Mouse (Mus musculus) heart, embryonic 14.5 days (tissue): ENCODE results near the gene Trpm3. TPM values are rescaled to one million over a fixed set of nuclear protein-coding genes. Genes with fewer than 3 reads are reported as not detected.

Source experiments
- ATAC-seq: fragments of 200-750 bp; cut with Nextera tagmentation; 2 replicates; pipeline ENCODE4 v1.8.0; 2017; ENCODE audit warnings: low read depth, moderate TSS enrichment; ENCODE audit not compliant: insufficient number of reproducible peaks, insufficient read depth, low FRiP score
- H3K27ac ChIP-seq, 2 experiments: fragments of 200-500 bp in 1 of 2; fragments of 300-500 bp in 1 of 2; sonication (generic) in 1 of 2; replicated peaks in 1 of 2; 2 replicates each; pipeline ENCODE4 v1.5.1; 2012 to 2014; ENCODE audit warnings: low read depth in 2 of 2, low read length in 2 of 2, control low read depth in 1 of 2, mild to moderate bottlenecking in 1 of 2, mixed read lengths in 1 of 2; ENCODE audit not compliant: control insufficient read depth in 1 of 2, insufficient read depth in 1 of 2
- H3K27me3 ChIP-seq: fragments of 300-500 bp; sonication (generic); 2 replicates; pipeline ENCODE4 v1.6.1; 2014; ENCODE audit warnings: mild to moderate bottlenecking, low read length, control low read depth; ENCODE audit not compliant: control insufficient read depth, insufficient read depth
- H3K36me3 ChIP-seq: fragments of 300-500 bp; sonication (generic); 2 replicates; pipeline ENCODE4 v1.6.1; 2014; ENCODE audit warnings: mild to moderate bottlenecking, control low read depth, low read length, mixed read lengths; ENCODE audit not compliant: control insufficient read depth, insufficient read depth
- H3K4me1 ChIP-seq, 2 experiments: fragments of 200-500 bp in 1 of 2; fragments of 300-500 bp in 1 of 2; sonication (generic) in 1 of 2; 2 replicates each; pipeline ENCODE4 v1.6.1; 2012 to 2014; ENCODE audit warnings: low read length in 2 of 2, control low read depth in 1 of 2, mixed read lengths in 1 of 2; ENCODE audit not compliant: control insufficient read depth in 2 of 2, insufficient read depth in 2 of 2
- H3K4me2 ChIP-seq: fragments of 300-500 bp; sonication (generic); 2 replicates; pipeline ENCODE4 v1.6.1; 2014; ENCODE audit warnings: mild to moderate bottlenecking, low read length
- H3K4me3 ChIP-seq, 2 experiments: fragments of 200-500 bp in 1 of 2; fragments of 300-500 bp in 1 of 2; sonication (generic) in 1 of 2; 2 replicates each; pipeline ENCODE4 v1.5.1; 2012 to 2014; ENCODE audit warnings: low read length in 2 of 2, mild to moderate bottlenecking in 2 of 2, control low read depth in 1 of 2, low read depth in 1 of 2, moderate library complexity in 1 of 2; ENCODE audit not compliant: control insufficient read depth in 1 of 2, insufficient read depth in 1 of 2
- H3K9ac ChIP-seq: fragments of 300-500 bp; sonication (generic); 2 replicates; pipeline ENCODE4 v1.6.1; 2014; ENCODE audit warnings: mild to moderate bottlenecking, low read length
- H3K9me3 ChIP-seq: fragments of 300-500 bp; sonication (generic); 2 replicates; pipeline ENCODE4 v1.6.1; 2016; ENCODE audit warnings: low read length, control low read depth; ENCODE audit not compliant: control insufficient read depth
- WGBS: fragments of 180-500 bp; shearing (Covaris S2); extraction: QIAGEN DNeasy Blood & Tissue Kit; methylation state at CpG from one replicate; pipeline ENCODE4 v1.1.7; 2014; 5-methylcytosine and 5-hydroxymethylcytosine counted together
- polyA plus RNA-seq: library from polyadenylated mRNA; unstranded; fragments of >200 nt; fragmentation: Nextera tagmentation; extraction: Ambion mirVana; gene quantifications from 2 replicates; pipeline ENCODE4 v1.2.1, GENCODE M21; 2014

The Trpm3 gene
- polyA plus RNA-seq: 0.97 and 1.2 TPM in 2 replicates

GRCm38 (mm10) chr19:22138590-22139421 is at the start of gene Trpm3:
Gene Trpm3 (plus strand): TSS chr19:22139046.
- H3K4me2 ChIP-seq: peak within 1 kb of the TSS; percentile 64
- peak within 1 kb of the TSS; percentile 22 to 27; a peak in 3 of 4 replicates for H3K4me3 ChIP-seq
- peak; percentile 66 for ATAC-seq
- H3K27ac ChIP-seq: no peak within 1 kb of the TSS
- WGBS: under 1% methylated on average over 37 of the region's 39 CpGs
- H3K9me3 ChIP-seq: no peaks in the 10 kb centered on the region
- peaks cover 0 to 6% of the 10 kb centered on the region in 2 experiments; a peak in 2 of 4 replicates for H3K4me1 ChIP-seq
- H3K36me3 ChIP-seq: no peaks in the 10 kb centered on the region
- no peak within 1 kb of the TSS for H3K9ac ChIP-seq
- H3K27me3 ChIP-seq: peaks cover 17% of the 10 kb centered on the region; the same call in 1 of the 2 replicates

GRCm38 (mm10) chr19:22100582-22100981 is 38.3 kb upstream of the Trpm3 start:
- H3K9me3 ChIP-seq: no peaks in the 10 kb centered on the region
- H3K27me3 ChIP-seq: no peaks in the 10 kb centered on the region
- ATAC-seq: no peak
- no peak overlapping the region for H3K27ac ChIP-seq
- no peak overlapping the region for H3K4me3 ChIP-seq
- H3K9ac ChIP-seq: no peak overlapping the region
- no peak overlapping the region for H3K4me2 ChIP-seq
- no peaks in the 10 kb centered on the region for H3K36me3 ChIP-seq
- no peaks in the 10 kb centered on the region for H3K4me1 ChIP-seq
- WGBS: 55% methylated on average over 4 of the region's 4 CpGs

GRCm38 (mm10) chr19:22103865-22104264 is 35.0 kb upstream of the Trpm3 start:
- ATAC-seq: no peak
- no peak overlapping the region for H3K27ac ChIP-seq
- no peaks in the 10 kb centered on the region for H3K9me3 ChIP-seq
- H3K9ac ChIP-seq: no peak overlapping the region
- H3K4me2 ChIP-seq: no peak overlapping the region
- no peaks in the 10 kb centered on the region for H3K27me3 ChIP-seq
- no peaks in the 10 kb centered on the region for H3K36me3 ChIP-seq
- no peak overlapping the region for H3K4me3 ChIP-seq
- 79% methylated on average over 4 of the region's 4 CpGs for WGBS
- H3K4me1 ChIP-seq: no peaks in the 10 kb centered on the region

GRCm38 (mm10) chr19:22104848-22105484 is 33.9 kb upstream of the Trpm3 start:
- 49% methylated on average over 7 of the region's 7 CpGs for WGBS

GRCm38 (mm10) chr19:22105648-22106047 is 33.2 kb upstream of the Trpm3 start:
- Histone ChIP-seq H3K9me3 (no peaks in the 10 kb centered on the region), H3K4me3 (no peak overlapping the region), H3K9ac (no peak overlapping the region), H3K4me1 (no peaks in the 10 kb centered on the region), H3K4me2 (no peak overlapping the region), H3K27me3 (no peaks in the 10 kb centered on the region), H3K36me3 (no peaks in the 10 kb centered on the region), H3K27ac (no peak overlapping the region)
- WGBS: 76% methylated on average over 2 of the region's 2 CpGs
- ATAC-seq: no peak

More at GRCm38 (mm10) chr19:22104848-22105484, 33.9 kb upstream of the Trpm3 start:
- Histone ChIP-seq H3K4me2 (no peak overlapping the region), H3K27ac (no peak overlapping the region), H3K4me3 (no peak overlapping the region), H3K4me1 (no peaks in the 10 kb centered on the region), H3K36me3 (no peaks in the 10 kb centered on the region), H3K9me3 (no peaks in the 10 kb centered on the region), H3K9ac (no peak overlapping the region), H3K27me3 (no peaks in the 10 kb centered on the region)
- ATAC-seq: no peak

- Histone ChIP-seq H3K36me3 (no peaks in the 10 kb centered on the region), H3K4me3 (no peak overlapping the region), H3K27me3 (no peaks in the 10 kb centered on the region), H3K9ac (no peak overlapping the region), H3K4me2 (no peak overlapping the region), H3K9me3 (no peaks in the 10 kb centered on the region), H3K27ac (no peak overlapping the region), H3K4me1 (no peaks in the 10 kb centered on the region)
- 88% methylated on average over 8 of the region's 8 CpGs for WGBS
- ATAC-seq: no peak
These were observed 29.9 kb upstream of the Trpm3 start for GRCm38 (mm10) chr19:22108893-22109463.

GRCm38 (mm10) chr19:22120976-22121375 is 17.9 kb upstream of the Trpm3 start:
- Histone ChIP-seq H3K9me3 (no peaks in the 10 kb centered on the region), H3K9ac (no peak overlapping the region), H3K4me1 (no peaks in the 10 kb centered on the region), H3K27ac (no peak overlapping the region), H3K4me3 (no peak overlapping the region), H3K27me3 (no peaks in the 10 kb centered on the region), H3K4me2 (no peak overlapping the region), H3K36me3 (no peaks in the 10 kb centered on the region)
- WGBS: 89% methylated on average over 2 of the region's 2 CpGs
- ATAC-seq: no peak
